In the genomic region with DNA sequence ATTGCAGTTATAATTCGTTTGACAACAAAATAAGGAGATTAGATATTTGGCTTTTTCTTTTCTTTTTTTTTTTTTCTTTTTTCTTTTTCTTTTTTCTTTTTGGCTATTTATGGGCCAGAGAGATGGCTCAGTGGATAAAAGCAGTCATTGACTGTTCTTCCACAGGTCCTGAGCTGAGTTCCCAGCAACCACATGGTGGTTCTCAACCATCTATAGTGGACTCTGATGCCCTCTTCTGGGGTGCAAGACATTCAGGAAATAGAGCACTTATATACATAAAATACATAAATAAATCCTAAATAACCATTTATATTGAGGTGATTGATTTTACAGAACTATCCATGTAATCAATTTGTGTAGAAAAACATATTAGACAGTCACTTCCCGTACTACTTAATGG, we compare ENCODE assay signal across 9 mouse cellular contexts. TPM values are rescaled to one million over a fixed set of nuclear protein-coding genes. Genes with fewer than 3 reads are reported as not detected.
DNase-seq lines count a peak whose midpoint lies in the region; ATAC-seq and TF ChIP-seq lines count a peak whose summit lies in the region.
"Had no signal": no experiment of that assay in that cellular context is flagged by ENCODE, and none has a peak within 500 bp of the region (broad histone marks: within the 10 kb centered on the region; RNA-seq: fewer than 3 reads in every experiment).

No protein-coding gene starts in this region.

- DNase-seq in heart, postnatal 14 days = no peak
- no peak for DNase-seq in hindbrain, embryonic 11.5 days (ENCODE audit: low spot score)
- DNase-seq in midbrain, embryonic 11.5 days (ENCODE audit: low spot score, missing footprints) = no peak
- no peak for DNase-seq in thymus, postnatal 4 days
- DNase-seq in right cerebral cortex, postnatal 25 days = no peak
- no peak for DNase-seq in adrenal gland, postnatal 36 days

- H3K9ac ChIP-seq in heart, embryonic 13.5 days = peak overlapping the region; percentile 99; the same call in 1 of the 2 replicates
- peak overlapping the region; percentile 98 for H3K9ac ChIP-seq in ES-Bruce4 (ENCODE audit: low read depth, poor library complexity, severe bottlenecking)
- no peak overlapping the region for H3K9ac ChIP-seq in hindbrain, embryonic 11.5 days (ENCODE audit: low read depth, low read length)
- H3K9ac ChIP-seq in midbrain, embryonic 11.5 days (ENCODE audit: low read length) = no peak overlapping the region; the same call in 1 of the 2 replicates

- intact Hi-C loops in heart, postnatal 14 days (cut with DNase I) = no loop called here

- peaks cover 41% of the 10 kb centered on the region for H3K4me1 ChIP-seq in heart, embryonic 13.5 days
- H3K4me1 ChIP-seq in ES-Bruce4 (ENCODE audit: control insufficient read depth, insufficient read depth, low read length) = no peaks in the 10 kb centered on the region
- H3K4me1 ChIP-seq in hindbrain, embryonic 11.5 days (replicated peaks; ENCODE audit: control insufficient read depth, insufficient read depth, low read length) = no peaks in the 10 kb centered on the region
- H3K4me1 ChIP-seq in midbrain, embryonic 11.5 days (ENCODE audit: control insufficient read depth, insufficient read depth, low read length) = peaks cover 18% of the 10 kb centered on the region

- TF ChIP-seq POLR2A in ES-Bruce4 (IDR thresholded peaks at IDR 0.05; ENCODE audit: insufficient read depth, low read length) = no peak

- peak overlapping the region; percentile 86 for H3K4me2 ChIP-seq in heart, embryonic 13.5 days
- peak overlapping the region; percentile 71 for H3K4me2 ChIP-seq in hindbrain, embryonic 11.5 days (replicated peaks; ENCODE audit: low read depth, low read length)
- peak overlapping the region; percentile 79 for H3K4me2 ChIP-seq in midbrain, embryonic 11.5 days

- no peaks in the 10 kb centered on the region for H3K27me3 ChIP-seq in heart, embryonic 13.5 days (replicated peaks)
- no peaks in the 10 kb centered on the region for H3K27me3 ChIP-seq in ES-Bruce4 (ENCODE audit: control insufficient read depth, insufficient read depth, low read length, poor library complexity, severe bottlenecking)
- H3K27me3 ChIP-seq in hindbrain, embryonic 11.5 days (ENCODE audit: control insufficient read depth, insufficient read depth, low read length) = no peaks in the 10 kb centered on the region
- H3K27me3 ChIP-seq in midbrain, embryonic 11.5 days (ENCODE audit: control insufficient read depth, insufficient read depth, low read length) = no peaks in the 10 kb centered on the region

- no peaks in the 10 kb centered on the region for H3K9me3 ChIP-seq in heart, embryonic 13.5 days
- no peaks in the 10 kb centered on the region for H3K9me3 ChIP-seq in ES-Bruce4 (replicated peaks; ENCODE audit: control insufficient read depth, insufficient read depth, low read length, poor library complexity, severe bottlenecking)
- no peaks in the 10 kb centered on the region for H3K9me3 ChIP-seq in hindbrain, embryonic 11.5 days (ENCODE audit: control insufficient read depth, low read length)
- H3K9me3 ChIP-seq in midbrain, embryonic 11.5 days (ENCODE audit: control insufficient read depth, low read length) = no peaks in the 10 kb centered on the region

- H3K27ac ChIP-seq in heart, embryonic 13.5 days (replicated peaks) = peak overlapping the region; percentile 95; the same call in 1 of the 2 replicates
- no peak overlapping the region for H3K27ac ChIP-seq in ES-Bruce4 (ENCODE audit: insufficient read depth, low read length)
- no peak overlapping the region for H3K27ac ChIP-seq in hindbrain, embryonic 11.5 days (ENCODE audit: low read depth, low read length)
- no peak overlapping the region for H3K27ac ChIP-seq in midbrain, embryonic 11.5 days (ENCODE audit: low read depth, low read length)

- no peak for ATAC-seq in heart, embryonic 13.5 days (ENCODE audit: extremely low read depth, insufficient number of reproducible peaks, low FRiP score, low TSS enrichment)
- no peak for ATAC-seq in hindbrain, embryonic 11.5 days (ENCODE audit: low FRiP score)
- ATAC-seq in midbrain, embryonic 11.5 days (ENCODE audit: low FRiP score) = no peak

- H3K36me3 ChIP-seq in heart, embryonic 13.5 days = peaks cover 3% of the 10 kb centered on the region; the same call in 1 of the 2 replicates
- H3K36me3 ChIP-seq in ES-Bruce4 (ENCODE audit: control insufficient read depth, insufficient read depth, low read length, poor library complexity, severe bottlenecking) = peaks cover 14% of the 10 kb centered on the region
- H3K36me3 ChIP-seq in hindbrain, embryonic 11.5 days (ENCODE audit: control insufficient read depth, insufficient read depth, low read length) = no peaks in the 10 kb centered on the region
- H3K36me3 ChIP-seq in midbrain, embryonic 11.5 days (ENCODE audit: control insufficient read depth, insufficient read depth, low read length) = no peaks in the 10 kb centered on the region; the same call in 1 of the 2 replicates

- WGBS in heart, embryonic 13.5 days = 46% methylated on average over 2 of the region's 2 CpGs
- 50% methylated on average over 2 of the region's 2 CpGs for WGBS in hindbrain, embryonic 11.5 days
- WGBS in midbrain, embryonic 11.5 days = 42% methylated on average over 2 of the region's 2 CpGs

- peak overlapping the region; percentile 99 for H3K4me3 ChIP-seq in heart, embryonic 13.5 days
- peak overlapping the region; percentile 32; the same call in 1 of the 2 replicates for H3K4me3 ChIP-seq in ES-Bruce4 (ENCODE audit: low read depth, low read length)
- peak overlapping the region; percentile 99 for H3K4me3 ChIP-seq in hindbrain, embryonic 11.5 days (ENCODE audit: low read depth, low read length)
- peak overlapping the region; percentile 76 for H3K4me3 ChIP-seq in midbrain, embryonic 11.5 days (ENCODE audit: low read depth, low read length)

- TF ChIP-seq EP300 in ES-Bruce4 (IDR thresholded peaks at IDR 0.05; ENCODE audit: insufficient read depth, low read depth, low read length) = no peak

- TF ChIP-seq CTCF in ES-Bruce4 (IDR thresholded peaks at IDR 0.05; ENCODE audit: low read depth, low read length) = no peak

RNA-seq across cellular contexts. Expression of a gene that starts 2.5 kb away (rescaled TPM):
- polyA plus RNA-seq in heart, embryonic 13.5 days (2015; fragmentation: Nextera tagmentation; extraction: Ambion mirVana) = 35.7 and 44.6 TPM in 2 replicates
- 10 to 100 TPM; 44.8 to 45.0 TPM for total RNA-seq in heart, postnatal 14 days (2021)
- polyA plus RNA-seq in ES-Bruce4 (2011; ENCODE audit: insufficient read depth, insufficient read length, low read depth, missing spikeins) = 173 and 197 TPM in 2 replicates
- 56.6 and 59.3 TPM in 2 replicates for polyA plus RNA-seq in hindbrain, embryonic 11.5 days (2014; fragmentation: Nextera tagmentation; extraction: Ambion mirVana)
- 54.5 and 57.0 TPM in 2 replicates for polyA plus RNA-seq in midbrain, embryonic 11.5 days (2014; fragmentation: Nextera tagmentation; extraction: Ambion mirVana)
- 10 to 100 TPM; 54.2 to 54.9 TPM for total RNA-seq in adrenal gland, postnatal 36 days (2021)

RNA-seq across cellular contexts. Expression of a gene that starts 8.7 kb away (rescaled TPM):
- polyA plus RNA-seq in heart, embryonic 13.5 days (2015; fragmentation: Nextera tagmentation; extraction: Ambion mirVana) = 1,322 and 1,484 TPM in 2 replicates
- total RNA-seq in heart, postnatal 14 days (2021) = 1,000 to 10,000 TPM; 1,427 to 1,430 TPM
- polyA plus RNA-seq in ES-Bruce4 (2011; ENCODE audit: insufficient read depth, insufficient read length, low read depth, missing spikeins) = 194 and 196 TPM in 2 replicates
- 714 and 715 TPM in 2 replicates for polyA plus RNA-seq in hindbrain, embryonic 11.5 days (2014; fragmentation: Nextera tagmentation; extraction: Ambion mirVana)
- polyA plus RNA-seq in midbrain, embryonic 11.5 days (2014; fragmentation: Nextera tagmentation; extraction: Ambion mirVana) = 739 and 783 TPM in 2 replicates
- 100 to 1,000 TPM; 743 to 842 TPM for total RNA-seq in adrenal gland, postnatal 36 days (2021)

RNA-seq across cellular contexts. Expression of a gene that starts 20.9 kb away (rescaled TPM):
- polyA plus RNA-seq in heart, embryonic 13.5 days (2015; fragmentation: Nextera tagmentation; extraction: Ambion mirVana) = 11.7 and 12.2 TPM in 2 replicates
- under 1 TPM; 0.33 to 0.34 TPM for total RNA-seq in heart, postnatal 14 days (2021)
- polyA plus RNA-seq in ES-Bruce4 (2011; ENCODE audit: insufficient read depth, insufficient read length, low read depth, missing spikeins) = 8.3 and 9.8 TPM in 2 replicates
- polyA plus RNA-seq in hindbrain, embryonic 11.5 days (2014; fragmentation: Nextera tagmentation; extraction: Ambion mirVana) = 4.0 and 5.5 TPM in 2 replicates
- polyA plus RNA-seq in midbrain, embryonic 11.5 days (2014; fragmentation: Nextera tagmentation; extraction: Ambion mirVana) = 22.5 and 26.9 TPM in 2 replicates
- total RNA-seq in adrenal gland, postnatal 36 days (2021) = 1,000 to 10,000 TPM in 1 of 2 experiments, 100 to 1,000 TPM in 1; 736 to 1,311 TPM
- total RNA-seq: monocyte, adult 5-6 weeks had no signal

Comparison
In these comparisons a context has a peak if more than half of its experiments do, and no peak if none do; other contexts are left out.
1. H3K4me3 ChIP-seq: peak in every context shown above with its lines; median percentile 99 in heart, embryonic 13.5 days; 99 in hindbrain, embryonic 11.5 days; 76 in midbrain, embryonic 11.5 days; 32 in ES-Bruce4.
2. H3K9ac ChIP-seq: peak in heart, embryonic 13.5 days (single experiment) and ES-Bruce4 (single experiment); none in hindbrain, embryonic 11.5 days (single experiment) and midbrain, embryonic 11.5 days (single experiment).
3. Peak in every context shown above with its lines, with median percentiles within 50 percentile points of each other: H3K4me2 ChIP-seq.